Mouse (Mus musculus): Measurements from ENCODE around the gene Sh3kbp1. TPM values are rescaled to one million over a fixed set of nuclear protein-coding genes. Genes with fewer than 3 reads are reported as not detected.

Sh3kbp1 gene
- total and polyA plus RNA-seq, 3 experiments, result 45.4 to 85.8 (median 48.2) TPM

DNA sequence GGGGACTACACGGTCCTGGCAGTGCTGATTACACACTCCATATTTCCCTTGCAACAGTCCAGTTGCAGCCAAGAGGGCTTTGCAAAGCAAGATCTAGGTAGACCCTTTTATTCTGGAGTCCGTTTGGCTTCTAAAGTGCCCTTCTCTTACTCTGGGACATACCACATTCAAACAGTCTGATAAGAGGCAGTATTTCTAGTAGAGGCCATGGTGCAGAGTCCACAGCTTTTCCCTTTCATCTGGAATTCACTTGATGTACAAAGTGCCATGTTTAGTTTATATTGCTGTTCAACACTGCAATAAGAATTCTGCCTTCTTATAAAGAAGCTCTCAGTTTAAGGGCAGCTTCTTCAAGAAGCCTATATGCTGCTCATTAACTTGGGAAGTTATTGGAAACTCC lies 168.5 kb downstream of the Sh3kbp1 start:
- H3K9ac ChIP-seq (ENCODE audit: insufficient read depth, low read depth), result no peak overlapping the region
- no peak overlapping the region for H3K4me3 ChIP-seq (replicated peaks in 1 of 3; ENCODE audit: low read depth in 2 of 3, low read length in 2 of 3, poor library complexity in 1 of 3)
- no peaks in the 10 kb centered on the region for H3K27me3 ChIP-seq (replicated peaks)
- H3K27ac ChIP-seq (ENCODE audit: insufficient read depth, low read depth), result no peak overlapping the region
- dilution Hi-C loops (cut with MboI; ENCODE audit: extremely low pct_ligation_motif_present, extremely low pct_unique_long_range_greater_than_20kb, low sequenced_read_pairs) (no loop called here), in situ Hi-C loops (cut with MboI; ENCODE audit: low pct_ligation_motif_present, low pct_unique_long_range_greater_than_20kb, low sequenced_read_pairs) (no loop called here)
- peaks cover 0 to 4% of the 10 kb centered on the region in 2 experiments for H3K36me3 ChIP-seq (replicated peaks in 1 of 2; ENCODE audit: control insufficient read depth in 1 of 2, insufficient read depth in 1 of 2, low read length in 1 of 2)
- no peak overlapping the region for H3K4me2 ChIP-seq (ENCODE audit: insufficient read depth, low read depth, poor library complexity, severe bottlenecking)
- peaks cover 0 to 9% of the 10 kb centered on the region in 2 experiments; a peak in 1 of 4 replicates for H3K4me1 ChIP-seq (ENCODE audit: control insufficient read depth in 1 of 2, insufficient read depth in 2 of 2)
- no peaks in the 10 kb centered on the region for H3K9me3 ChIP-seq (replicated peaks; ENCODE audit: low read length)
- TF ChIP-seq SIN3A (IDR thresholded peaks at IDR 0.05; ENCODE audit: low read length) (no peak), SMC3 (IDR thresholded peaks at IDR 0.05; ENCODE audit: low read depth, low read length) (no peak), RAD21 (IDR thresholded peaks at IDR 0.05; ENCODE audit: low read depth, low read length) (no peak), ETS1 (conservative IDR thresholded peaks at IDR 0.05; ENCODE audit: low read depth, low read length) (no peak), IRF4 (IDR thresholded peaks at IDR 0.05; ENCODE audit: low read depth, low read length) (no peak), UBTF (IDR thresholded peaks at IDR 0.05; ENCODE audit: low read depth, low read length) (no peak), ZC3H11A (IDR thresholded peaks at IDR 0.05; ENCODE audit: low read depth, low read length) (no peak)
- no peaks in the 10 kb centered on the region; the same call in 1 of the 2 replicates for H3K79me2 ChIP-seq (replicated peaks; ENCODE audit: control insufficient read depth, extremely low read depth, insufficient read depth, poor library complexity, severe bottlenecking)
- DNase-seq (ENCODE audit: extremely low read depth), result no peak

DNA sequence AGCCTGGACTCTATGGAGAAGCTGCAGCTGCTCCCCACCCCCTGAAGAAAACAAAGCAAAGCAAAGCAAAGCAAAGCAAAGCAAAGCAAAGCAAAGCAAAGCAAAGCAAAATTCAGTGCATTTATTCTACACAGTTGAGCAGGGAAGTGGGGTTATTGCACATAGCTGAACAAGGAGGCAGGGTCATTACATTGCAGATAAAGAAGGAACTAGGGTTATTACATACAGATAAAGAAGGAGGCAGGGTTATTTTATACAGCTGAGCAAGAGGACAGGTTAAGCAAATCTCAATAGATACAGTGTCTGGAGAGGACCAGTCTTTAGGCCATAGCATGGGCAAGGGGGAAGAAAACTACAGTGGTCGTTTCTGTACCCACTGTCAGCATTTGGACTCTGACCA lies 177.3 kb downstream of the Sh3kbp1 start:
- dilution Hi-C loops (cut with MboI; ENCODE audit: extremely low pct_ligation_motif_present, extremely low pct_unique_long_range_greater_than_20kb, low sequenced_read_pairs) (no loop called here), in situ Hi-C loops (cut with MboI; ENCODE audit: low pct_ligation_motif_present, low pct_unique_long_range_greater_than_20kb, low sequenced_read_pairs) (no loop called here)
- Histone ChIP-seq H3K4me3 (replicated peaks in 1 of 3; ENCODE audit: low read depth in 2 of 3, low read length in 2 of 3, poor library complexity in 1 of 3) (no peak overlapping the region), H3K27ac (ENCODE audit: insufficient read depth, low read depth) (no peak overlapping the region), H3K4me2 (ENCODE audit: insufficient read depth, low read depth, poor library complexity, severe bottlenecking) (no peak overlapping the region), H3K4me1 (ENCODE audit: control insufficient read depth in 1 of 2, insufficient read depth in 2 of 2) (peaks cover 0 to 16% of the 10 kb centered on the region in 2 experiments; a peak in 1 of 4 replicates), H3K36me3 (replicated peaks in 1 of 2; ENCODE audit: control insufficient read depth in 1 of 2, insufficient read depth in 1 of 2, low read length in 1 of 2) (peaks cover 14 to 29% of the 10 kb centered on the region in 2 experiments), H3K9ac (ENCODE audit: insufficient read depth, low read depth) (no peak overlapping the region), H3K27me3 (replicated peaks) (no peaks in the 10 kb centered on the region), H3K9me3 (replicated peaks; ENCODE audit: low read length) (no peaks in the 10 kb centered on the region), H3K79me2 (replicated peaks; ENCODE audit: control insufficient read depth, extremely low read depth, insufficient read depth, poor library complexity, severe bottlenecking) (peaks cover 5% of the 10 kb centered on the region; the same call in 1 of the 2 replicates)
- no peak for TF ChIP-seq GABPA (IDR thresholded peaks at IDR 0.05; ENCODE audit: insufficient replicate concordance, low read depth, low read length)
- TF ChIP-seq ELF1 (IDR thresholded peaks at IDR 0.05; ENCODE audit: low read depth, low read length), result no peak
- no peak for TF ChIP-seq HCFC1 (IDR thresholded peaks at IDR 0.05; ENCODE audit: low read depth, low read length)
- TF ChIP-seq ZMIZ1 (IDR thresholded peaks at IDR 0.05; ENCODE audit: low read depth, low read length), result no peak
- DNase-seq (ENCODE audit: extremely low read depth), result no peak

DNA sequence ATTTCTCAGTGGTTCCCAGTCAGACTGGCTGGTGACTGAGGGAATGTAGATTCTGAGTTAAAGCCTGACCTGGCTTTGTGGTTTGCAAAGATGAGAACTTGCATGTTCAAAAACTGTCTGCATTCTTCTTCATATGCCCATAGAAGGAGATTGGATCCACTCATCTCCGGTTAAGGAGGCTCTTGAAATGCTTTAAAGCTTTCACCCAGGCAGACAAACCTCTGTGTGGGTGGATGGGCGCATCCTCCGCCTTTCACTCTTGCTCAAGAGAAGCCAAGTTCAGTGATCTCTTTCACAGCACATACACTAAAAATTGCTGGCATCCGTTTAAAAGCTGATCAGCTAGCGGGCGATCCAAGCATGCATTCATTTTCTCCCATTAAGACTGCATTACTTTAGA lies 182.4 kb downstream of the Sh3kbp1 start:
- dilution Hi-C loops (cut with MboI; ENCODE audit: extremely low pct_ligation_motif_present, extremely low pct_unique_long_range_greater_than_20kb, low sequenced_read_pairs), result no loop called here
- no peak for DNase-seq (ENCODE audit: extremely low read depth)
- H3K27ac ChIP-seq (ENCODE audit: insufficient read depth, low read depth), result no peak overlapping the region

More for the DNA sequence above, 182.4 kb downstream of the Sh3kbp1 start:
- no peak overlapping the region for H3K4me3 ChIP-seq (replicated peaks in 1 of 3; ENCODE audit: low read depth in 2 of 3, low read length in 2 of 3, poor library complexity in 1 of 3)
- no peaks in the 10 kb centered on the region for H3K9me3 ChIP-seq (replicated peaks; ENCODE audit: low read length)
- no peak overlapping the region for H3K9ac ChIP-seq (ENCODE audit: insufficient read depth, low read depth)
- in situ Hi-C loops (cut with MboI; ENCODE audit: low pct_ligation_motif_present, low pct_unique_long_range_greater_than_20kb, low sequenced_read_pairs), result no loop called here
- H3K4me2 ChIP-seq (ENCODE audit: insufficient read depth, low read depth, poor library complexity, severe bottlenecking), result no peak overlapping the region
- H3K79me2 ChIP-seq (replicated peaks; ENCODE audit: control insufficient read depth, extremely low read depth, insufficient read depth, poor library complexity, severe bottlenecking), result no peaks in the 10 kb centered on the region
- H3K4me1 ChIP-seq (ENCODE audit: control insufficient read depth in 1 of 2, insufficient read depth in 2 of 2), result peaks cover 0 to 10% of the 10 kb centered on the region in 2 experiments; a peak in 1 of 4 replicates
- peaks cover under 1 to 15% of the 10 kb centered on the region in 2 experiments for H3K36me3 ChIP-seq (replicated peaks in 1 of 2; ENCODE audit: control insufficient read depth in 1 of 2, insufficient read depth in 1 of 2, low read length in 1 of 2)
- no peaks in the 10 kb centered on the region for H3K27me3 ChIP-seq (replicated peaks)
- no peak for TF ChIP-seq JUND (conservative IDR thresholded peaks at IDR 0.05; ENCODE audit: low read depth, low read length)
- TF ChIP-seq IRF4 (IDR thresholded peaks at IDR 0.05; ENCODE audit: low read depth, low read length), result no peak
- TF ChIP-seq GABPA (IDR thresholded peaks at IDR 0.05; ENCODE audit: insufficient replicate concordance, low read depth, low read length), result no peak
- no peak for TF ChIP-seq BHLHE40 (IDR thresholded peaks at IDR 0.05; ENCODE audit: low read depth, low read length)
- TF ChIP-seq MXI1 (IDR thresholded peaks at IDR 0.05; ENCODE audit: low read depth, low read length), result no peak
- no peak for TF ChIP-seq CHD1 (IDR thresholded peaks at IDR 0.05; ENCODE audit: low read depth, low read length)
- no peak for TF ChIP-seq SMC3 (IDR thresholded peaks at IDR 0.05; ENCODE audit: low read depth, low read length)
